Mouse (Mus musculus) limb, embryonic 12.5 days (tissue): ENCODE data around the gene Fermt1. TPM values are rescaled to one million over a fixed set of nuclear protein-coding genes. Genes with fewer than 3 reads are reported as not detected.

Experiments used
- ATAC-seq: fragments of 200-750 bp; cut with Nextera tagmentation; 2 replicates; pipeline ENCODE4 v1.8.0; 2017; ENCODE audit warnings: low read depth, moderate TSS enrichment; ENCODE audit not compliant: insufficient number of reproducible peaks, insufficient read depth, low FRiP score, low TSS enrichment
- H3K27ac ChIP-seq: fragments of 300-500 bp; sonication (generic); 2 replicates; pipeline ENCODE4 v1.5.1; 2016; ENCODE audit warnings: mild to moderate bottlenecking, moderate library complexity
- H3K27me3 ChIP-seq: fragments of 300-500 bp; sonication (generic); 2 replicates; pipeline ENCODE4 v1.6.1; 2016; ENCODE audit warnings: mild to moderate bottlenecking, moderate library complexity
- H3K36me3 ChIP-seq: fragments of 300-500 bp; sonication (generic); 2 replicates; pipeline ENCODE4 v1.6.1; 2016; ENCODE audit warnings: mild to moderate bottlenecking, moderate library complexity
- H3K4me1 ChIP-seq: fragments of 300-500 bp; sonication (generic); replicated peaks from 2 replicates; pipeline ENCODE4 v1.6.1; 2016
- H3K4me2 ChIP-seq: fragments of 300-500 bp; sonication (generic); 2 replicates; pipeline ENCODE4 v1.6.1; 2016; ENCODE audit warnings: mild to moderate bottlenecking, moderate library complexity
- H3K4me3 ChIP-seq: fragments of 300-500 bp; sonication (generic); replicated peaks from 2 replicates; pipeline ENCODE4 v1.5.1; 2016; ENCODE audit warnings: mild to moderate bottlenecking
- H3K9ac ChIP-seq: fragments of 300-500 bp; sonication (generic); replicated peaks from 2 replicates; pipeline ENCODE4 v1.6.1; 2016; ENCODE audit warnings: mild to moderate bottlenecking, moderate library complexity
- H3K9me3 ChIP-seq: fragments of 300-500 bp; sonication (generic); 2 replicates; pipeline ENCODE4 v1.6.1; 2016; ENCODE audit warnings: mild to moderate bottlenecking, moderate library complexity
- WGBS: fragments of 180-500 bp; shearing (Covaris S2); methylation state at CpG from one replicate; pipeline ENCODE4 v1.1.7; 2016; 5-methylcytosine and 5-hydroxymethylcytosine counted together
- polyA plus RNA-seq: library from polyadenylated mRNA; unstranded; fragments of >200 nt; fragmentation: Nextera tagmentation; extraction: Ambion mirVana; gene quantifications from 2 replicates; pipeline ENCODE4 v1.2.1, GENCODE M21; 2016

Gene Fermt1
- polyA plus RNA-seq, 1 experiment from 2014 or later = 12.5 TPM

- peaks cover 48% of the 10 kb centered on the region for H3K27me3 ChIP-seq
- peak within 1 kb of the TSS; percentile 53 for H3K4me3 ChIP-seq
- H3K27ac ChIP-seq = no peak within 1 kb of the TSS
- 4% methylated on average over 12 of the region's 12 CpGs for WGBS
- no peak for ATAC-seq
- no peaks in the 10 kb centered on the region for H3K9me3 ChIP-seq
- peak within 1 kb of the TSS; percentile 96 for H3K4me2 ChIP-seq
- H3K36me3 ChIP-seq = no peaks in the 10 kb centered on the region
- H3K4me1 ChIP-seq = peaks cover 30% of the 10 kb centered on the region
- H3K9ac ChIP-seq = peak within 1 kb of the TSS; percentile 57; the same call in 1 of the 2 replicates
These were observed 64.7 kb downstream of the Fermt1 start, which contains the start of gene Lrrn4 for GRCm38 (mm10) chr2:132880844-132881645. TSS of gene Lrrn4 (minus strand) at chr2:132880891.

GRCm38 (mm10) chr2:132879261-132880044, 66.3 kb downstream of the Fermt1 start:
- Histone ChIP-seq H3K9ac (peak overlapping the region; percentile 57), H3K27ac (no peak overlapping the region), H3K4me2 (peak overlapping the region; percentile 96), H3K4me1 (peaks cover 30% of the 10 kb centered on the region), H3K4me3 (peak overlapping the region; percentile 53), H3K9me3 (no peaks in the 10 kb centered on the region), H3K36me3 (no peaks in the 10 kb centered on the region), H3K27me3 (peaks cover 48% of the 10 kb centered on the region)
- under 1% methylated on average over 58 of the region's 58 CpGs for WGBS
- ATAC-seq = peak; percentile 44; the same call in 1 of the 2 replicates

GRCm38 (mm10) chr2:132876991-132877390, 68.7 kb downstream of the Fermt1 start:
- no peak overlapping the region for H3K27ac ChIP-seq
- peaks cover 48% of the 10 kb centered on the region for H3K27me3 ChIP-seq
- H3K4me1 ChIP-seq = peaks cover 30% of the 10 kb centered on the region
- 69% methylated on average over 1 of the region's 1 CpGs for WGBS
- H3K36me3 ChIP-seq = no peaks in the 10 kb centered on the region
- H3K9me3 ChIP-seq = no peaks in the 10 kb centered on the region
- H3K9ac ChIP-seq = no peak overlapping the region
- H3K4me3 ChIP-seq = no peak overlapping the region
- ATAC-seq = no peak
- no peak overlapping the region for H3K4me2 ChIP-seq

GRCm38 (mm10) chr2:132873657-132874326, 71.9 kb downstream of the Fermt1 start:
- H3K9ac ChIP-seq = no peak overlapping the region
- ATAC-seq = no peak

GRCm38 (mm10) chr2:132871663-132872062, 74.0 kb downstream of the Fermt1 start:
- Histone ChIP-seq H3K4me1 (no peaks in the 10 kb centered on the region), H3K36me3 (peaks cover 6% of the 10 kb centered on the region; the same call in 1 of the 2 replicates), H3K27me3 (no peaks in the 10 kb centered on the region), H3K4me2 (no peak overlapping the region), H3K27ac (no peak overlapping the region), H3K9me3 (no peaks in the 10 kb centered on the region), H3K4me3 (no peak overlapping the region), H3K9ac (no peak overlapping the region)
- 60% methylated on average over 3 of the region's 3 CpGs for WGBS
- ATAC-seq = no peak

More at GRCm38 (mm10) chr2:132873657-132874326, 71.9 kb downstream of the Fermt1 start:
- 87% methylated on average over 10 of the region's 10 CpGs for WGBS
- Histone ChIP-seq H3K4me3 (no peak overlapping the region), H3K36me3 (no peaks in the 10 kb centered on the region), H3K4me1 (peaks cover 2% of the 10 kb centered on the region), H3K27ac (no peak overlapping the region), H3K27me3 (peaks cover 18% of the 10 kb centered on the region), H3K4me2 (no peak overlapping the region), H3K9me3 (no peaks in the 10 kb centered on the region)

GRCm38 (mm10) chr2:132870286-132870685, 75.4 kb downstream of the Fermt1 start:
- no peak for ATAC-seq
- Histone ChIP-seq H3K4me1 (no peaks in the 10 kb centered on the region), H3K9me3 (no peaks in the 10 kb centered on the region), H3K9ac (no peak overlapping the region), H3K4me3 (no peak overlapping the region), H3K4me2 (no peak overlapping the region), H3K36me3 (peaks cover 15% of the 10 kb centered on the region; the same call in 1 of the 2 replicates), H3K27ac (no peak overlapping the region), H3K27me3 (no peaks in the 10 kb centered on the region)
- WGBS = 65% methylated on average over 4 of the region's 4 CpGs

- no peaks in the 10 kb centered on the region for H3K27me3 ChIP-seq
- WGBS = 79% methylated on average over 5 of the region's 5 CpGs
- H3K9ac ChIP-seq = no peak overlapping the region
- ATAC-seq = no peak
- H3K36me3 ChIP-seq = peaks cover 19% of the 10 kb centered on the region; the same call in 1 of the 2 replicates
- no peaks in the 10 kb centered on the region for H3K4me1 ChIP-seq
- H3K27ac ChIP-seq = no peak overlapping the region
- H3K4me2 ChIP-seq = no peak overlapping the region
- H3K4me3 ChIP-seq = no peak overlapping the region
- H3K9me3 ChIP-seq = no peaks in the 10 kb centered on the region
These were observed 76.0 kb downstream of the Fermt1 start for GRCm38 (mm10) chr2:132869682-132870081.

GRCm38 (mm10) chr2:132867521-132867920, 78.2 kb downstream of the Fermt1 start:
- WGBS = 70% methylated on average over 5 of the region's 5 CpGs
- Histone ChIP-seq H3K9ac (no peak overlapping the region), H3K4me2 (no peak overlapping the region), H3K27ac (no peak overlapping the region), H3K4me3 (no peak overlapping the region), H3K27me3 (no peaks in the 10 kb centered on the region), H3K9me3 (no peaks in the 10 kb centered on the region), H3K4me1 (no peaks in the 10 kb centered on the region), H3K36me3 (peaks cover 33% of the 10 kb centered on the region; the same call in 1 of the 2 replicates)
- ATAC-seq = no peak

- Histone ChIP-seq H3K9me3 (no peaks in the 10 kb centered on the region), H3K4me3 (no peak overlapping the region), H3K27me3 (no peaks in the 10 kb centered on the region), H3K36me3 (peaks cover 41% of the 10 kb centered on the region; the same call in 1 of the 2 replicates), H3K4me2 (no peak overlapping the region), H3K4me1 (no peaks in the 10 kb centered on the region), H3K9ac (no peak overlapping the region), H3K27ac (no peak overlapping the region)
- no peak for ATAC-seq
- 95% methylated on average over 2 of the region's 2 CpGs for WGBS
These were observed 82.4 kb downstream of the Fermt1 start for GRCm38 (mm10) chr2:132863325-132863724.

- Histone ChIP-seq H3K27ac (no peak overlapping the region), H3K27me3 (no peaks in the 10 kb centered on the region), H3K4me2 (no peak overlapping the region), H3K4me3 (no peak overlapping the region), H3K4me1 (no peaks in the 10 kb centered on the region), H3K36me3 (peaks cover 38% of the 10 kb centered on the region; the same call in 1 of the 2 replicates), H3K9ac (no peak overlapping the region), H3K9me3 (no peaks in the 10 kb centered on the region)
- ATAC-seq = no peak
- 93% methylated on average over 2 of the region's 2 CpGs for WGBS
These were observed 84.2 kb downstream of the Fermt1 start for GRCm38 (mm10) chr2:132861456-132861855.

GRCm38 (mm10) chr2:132860435-132860834, 85.3 kb downstream of the Fermt1 start:
- Histone ChIP-seq H3K9ac (no peak overlapping the region), H3K36me3 (peaks cover 31% of the 10 kb centered on the region; the same call in 1 of the 2 replicates), H3K9me3 (no peaks in the 10 kb centered on the region), H3K27me3 (no peaks in the 10 kb centered on the region), H3K27ac (no peak overlapping the region), H3K4me2 (no peak overlapping the region), H3K4me1 (no peaks in the 10 kb centered on the region), H3K4me3 (no peak overlapping the region)
- no peak for ATAC-seq
